Mouse (Mus musculus) forebrain, embryonic 14.5 days (tissue): Measurements from ENCODE around the gene Gorasp1. TPM values are rescaled to one million over a fixed set of nuclear protein-coding genes. Genes with fewer than 3 reads are reported as not detected.

ENCODE experiments used
- ATAC-seq: fragments of 200-750 bp; cut with Nextera tagmentation; 2 replicates; pipeline ENCODE4 v1.8.0; 2017; ENCODE audit warnings: mild to moderate bottlenecking, moderate library complexity
- DNase-seq: peaks from one replicate; pipeline ENCODE4 v3.0.0-alpha.2; 2015; ENCODE audit warnings: low spot score
- H3K27ac ChIP-seq: fragments of 300-500 bp; sonication (generic); 2 replicates; pipeline ENCODE4 v1.5.1; 2014; ENCODE audit warnings: low read depth, mild to moderate bottlenecking, control low read depth, low read length, moderate library complexity
- H3K27me3 ChIP-seq: fragments of 300-500 bp; sonication (generic); replicated peaks from 2 replicates; pipeline ENCODE4 v1.6.1; 2014; ENCODE audit warnings: low read length, control low read depth, mixed read lengths; ENCODE audit not compliant: control insufficient read depth, insufficient read depth
- H3K36me3 ChIP-seq: fragments of 300-500 bp; sonication (generic); 2 replicates; pipeline ENCODE4 v1.6.1; 2014; ENCODE audit warnings: low read length, control low read depth; ENCODE audit not compliant: control insufficient read depth, insufficient read depth
- H3K4me1 ChIP-seq: fragments of 300-500 bp; sonication (generic); 2 replicates; pipeline ENCODE4 v1.6.1; 2014; ENCODE audit warnings: antibody characterized with exemption, low read length, control low read depth; ENCODE audit not compliant: control insufficient read depth, insufficient read depth
- H3K4me2 ChIP-seq: fragments of 300-500 bp; sonication (generic); 2 replicates; pipeline ENCODE4 v1.6.1; 2014; ENCODE audit warnings: mild to moderate bottlenecking, control low read depth, low read length
- H3K4me3 ChIP-seq: fragments of 300-500 bp; sonication (generic); 2 replicates; pipeline ENCODE4 v1.5.1; 2014; ENCODE audit warnings: low read depth, low read length, control low read depth
- H3K9ac ChIP-seq: fragments of 300-500 bp; sonication (generic); 2 replicates; pipeline ENCODE4 v1.6.1; 2014; ENCODE audit warnings: mild to moderate bottlenecking, low read length, control low read depth, moderate library complexity
- H3K9me3 ChIP-seq: fragments of 300-500 bp; sonication (generic); replicated peaks from 2 replicates; pipeline ENCODE4 v1.6.1; 2016; ENCODE audit warnings: low read length, control low read depth, mixed read lengths; ENCODE audit not compliant: control insufficient read depth
- WGBS: fragments of 180-500 bp; shearing (Covaris S2); extraction: QIAGEN DNeasy Blood & Tissue Kit; methylation state at CpG from one replicate; pipeline ENCODE4 v1.1.7; 2014; 5-methylcytosine and 5-hydroxymethylcytosine counted together
- polyA plus RNA-seq: library from polyadenylated mRNA; unstranded; fragments of >200 nt; fragmentation: Nextera tagmentation; extraction: Ambion mirVana; gene quantifications from 2 replicates; pipeline ENCODE4 v1.2.1, GENCODE M21; 2014

Gene Gorasp1
- polyA plus RNA-seq, 1 experiment from 2014 or later = 23.7 TPM

- no peak for ATAC-seq
- 93% methylated on average over 16 of the region's 16 CpGs for WGBS
- Histone ChIP-seq H3K4me3 (no peak overlapping the region), H3K9ac (no peak overlapping the region), H3K27me3 (no peaks in the 10 kb centered on the region), H3K36me3 (peaks cover 91% of the 10 kb centered on the region), H3K9me3 (no peaks in the 10 kb centered on the region), H3K4me2 (no peak overlapping the region), H3K27ac (no peak overlapping the region), H3K4me1 (no peaks in the 10 kb centered on the region)
- DNase-seq = no peak
Measured at GRCm38 (mm10) chr9:119925120-119925657, 12.2 kb downstream of the Gorasp1 start.

- no peak for DNase-seq
- H3K4me2 ChIP-seq = no peak overlapping the region
- peaks cover 94% of the 10 kb centered on the region for H3K36me3 ChIP-seq
- no peak overlapping the region for H3K27ac ChIP-seq
- H3K27me3 ChIP-seq = no peaks in the 10 kb centered on the region
- H3K9me3 ChIP-seq = no peaks in the 10 kb centered on the region
- no peak overlapping the region for H3K4me3 ChIP-seq
- 86% methylated on average over 4 of the region's 4 CpGs for WGBS
- H3K9ac ChIP-seq = no peak overlapping the region
- no peaks in the 10 kb centered on the region for H3K4me1 ChIP-seq
- no peak for ATAC-seq
Measured at GRCm38 (mm10) chr9:119923462-119923861, 13.9 kb downstream of the Gorasp1 start.

- DNase-seq = no peak
- H3K4me3 ChIP-seq = no peak overlapping the region
- H3K9me3 ChIP-seq = no peaks in the 10 kb centered on the region
- no peak for ATAC-seq
- WGBS = 100% methylated on average over 1 of the region's 1 CpGs
- no peaks in the 10 kb centered on the region for H3K4me1 ChIP-seq
- H3K36me3 ChIP-seq = peaks cover 94% of the 10 kb centered on the region
- no peak overlapping the region for H3K27ac ChIP-seq
- H3K9ac ChIP-seq = no peak overlapping the region
- no peaks in the 10 kb centered on the region for H3K27me3 ChIP-seq
- no peak overlapping the region for H3K4me2 ChIP-seq
Measured at GRCm38 (mm10) chr9:119919858-119920257, 17.5 kb downstream of the Gorasp1 start.

- H3K27ac ChIP-seq = no peak overlapping the region
- 73% methylated on average over 13 of the region's 13 CpGs for WGBS
- H3K36me3 ChIP-seq = peaks cover 98% of the 10 kb centered on the region
- H3K27me3 ChIP-seq = no peaks in the 10 kb centered on the region
- H3K4me3 ChIP-seq = no peak overlapping the region
- no peaks in the 10 kb centered on the region for H3K9me3 ChIP-seq
- H3K4me2 ChIP-seq = no peak overlapping the region
- ATAC-seq (no peak), DNase-seq (peak; percentile 48)
- H3K9ac ChIP-seq = no peak overlapping the region
- no peaks in the 10 kb centered on the region for H3K4me1 ChIP-seq
Measured at GRCm38 (mm10) chr9:119913087-119913838, 24.1 kb downstream of the Gorasp1 start.

GRCm38 (mm10) chr9:119909931-119910330 is 27.4 kb downstream of the Gorasp1 start:
- no peaks in the 10 kb centered on the region for H3K9me3 ChIP-seq
- H3K9ac ChIP-seq = no peak overlapping the region
- WGBS = 93% methylated on average over 3 of the region's 3 CpGs

GRCm38 (mm10) chr9:119908708-119909107 is 28.7 kb downstream of the Gorasp1 start:
- Histone ChIP-seq H3K4me2 (no peak overlapping the region), H3K4me3 (no peak overlapping the region), H3K4me1 (no peaks in the 10 kb centered on the region), H3K9ac (no peak overlapping the region), H3K27ac (no peak overlapping the region), H3K9me3 (no peaks in the 10 kb centered on the region), H3K36me3 (peaks cover 95% of the 10 kb centered on the region), H3K27me3 (no peaks in the 10 kb centered on the region)
- no peak for DNase-seq
- 99% methylated on average over 3 of the region's 3 CpGs for WGBS
- ATAC-seq = no peak

More at GRCm38 (mm10) chr9:119909931-119910330, 27.4 kb downstream of the Gorasp1 start:
- no peak overlapping the region for H3K27ac ChIP-seq
- H3K4me3 ChIP-seq = no peak overlapping the region
- H3K4me2 ChIP-seq = no peak overlapping the region
- H3K4me1 ChIP-seq = no peaks in the 10 kb centered on the region
- H3K36me3 ChIP-seq = peaks cover 95% of the 10 kb centered on the region
- DNase-seq (no peak), ATAC-seq (no peak)
- no peaks in the 10 kb centered on the region for H3K27me3 ChIP-seq

GRCm38 (mm10) chr9:119902410-119903151 is 34.8 kb downstream of the Gorasp1 start:
- no peak overlapping the region for H3K4me2 ChIP-seq
- H3K9me3 ChIP-seq = no peaks in the 10 kb centered on the region
- H3K27me3 ChIP-seq = no peaks in the 10 kb centered on the region
- no peak overlapping the region for H3K9ac ChIP-seq
- peaks cover 49% of the 10 kb centered on the region for H3K36me3 ChIP-seq
- no peak overlapping the region for H3K4me3 ChIP-seq
- DNase-seq (no peak), ATAC-seq (no peak)
- no peak overlapping the region for H3K27ac ChIP-seq
- WGBS = 83% methylated on average over 12 of the region's 12 CpGs
- H3K4me1 ChIP-seq = no peaks in the 10 kb centered on the region

- 93% methylated on average over 2 of the region's 2 CpGs for WGBS
- Histone ChIP-seq H3K27me3 (no peaks in the 10 kb centered on the region), H3K4me1 (peaks cover 7% of the 10 kb centered on the region), H3K4me2 (no peak overlapping the region), H3K9me3 (no peaks in the 10 kb centered on the region), H3K9ac (no peak overlapping the region), H3K27ac (no peak overlapping the region), H3K36me3 (peaks cover 20% of the 10 kb centered on the region), H3K4me3 (no peak overlapping the region)
- ATAC-seq (no peak), DNase-seq (no peak)
Measured at GRCm38 (mm10) chr9:119899446-119899845, 37.9 kb downstream of the Gorasp1 start.
